Mouse (Mus musculus) cerebellum, postnatal 14 days (tissue): ENCODE data around the gene Olfr653.

Experiments used
- DNase-seq, 2 experiments: peaks; one replicate each; pipeline ENCODE4 v3.0.0; 2021; ENCODE audit warnings: mixed read lengths in 2 of 2

Olfr653 gene

DNA sequence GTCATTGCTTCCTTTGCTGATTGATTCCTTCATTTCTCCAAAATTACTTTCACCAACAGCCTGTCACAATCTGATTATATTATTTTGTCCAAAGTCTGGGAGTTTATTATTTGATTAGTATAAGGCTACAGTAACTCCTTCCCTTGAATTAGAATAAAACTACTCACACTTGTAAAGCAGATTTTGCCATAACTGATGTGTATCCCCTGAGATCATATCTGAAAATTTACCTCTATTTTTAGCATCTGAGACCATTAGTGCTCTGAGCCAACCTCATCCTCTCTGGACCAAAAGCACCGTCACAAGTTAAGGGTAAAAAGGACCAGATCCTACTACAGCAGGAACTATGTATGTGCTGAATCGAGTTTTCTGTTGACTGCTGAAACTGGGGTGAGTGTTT is at the start of gene Olfr653:
Gene Olfr653, plus strand, starts transcription at position 301 of the 400 bp plus-strand sequence.
- DNase-seq: no peak

DNA sequence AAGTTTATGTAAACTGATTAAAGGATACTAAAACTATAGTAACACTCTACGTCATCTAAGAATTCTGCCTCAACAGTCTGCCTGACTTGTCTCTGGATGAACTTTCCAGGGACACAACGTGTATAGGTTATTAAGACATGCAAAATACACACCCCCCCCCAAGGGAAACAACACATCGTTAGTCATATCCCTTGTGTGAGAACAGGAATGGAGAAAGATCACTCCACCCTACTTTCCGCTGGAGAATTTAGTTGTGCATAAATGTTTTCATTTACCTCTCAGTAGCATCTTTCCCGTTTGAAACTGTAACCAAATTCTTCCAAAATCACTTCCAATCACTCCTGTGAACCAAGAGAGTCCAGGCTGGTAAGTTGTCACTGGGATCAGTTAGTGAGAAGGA is 27.3 kb upstream of the Olfr653 start, which contains the start of gene Olfr651:
Gene Olfr651, plus strand, starts transcription at position 301 of the 400 bp plus-strand sequence.
- no peak for DNase-seq

DNA sequence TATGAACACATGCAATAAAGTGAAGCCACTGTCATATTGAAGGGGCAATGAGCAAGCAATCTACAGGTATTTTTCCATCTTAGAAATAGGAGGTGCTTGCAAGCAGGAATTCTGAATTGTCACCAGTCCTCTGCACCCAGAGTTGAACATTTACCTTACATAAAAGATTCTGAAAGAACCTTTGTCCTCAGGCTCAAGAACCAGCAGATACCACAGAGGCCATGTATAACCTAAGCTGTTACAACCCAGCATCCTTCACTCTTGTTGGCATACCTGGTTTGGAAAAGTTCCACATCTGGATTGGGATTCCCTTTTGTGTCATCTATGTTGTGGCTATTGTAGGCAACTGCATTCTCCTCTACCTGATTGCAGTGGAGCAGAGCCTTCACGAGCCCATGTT is 24.4 kb upstream of the Olfr653 start:
- no peak for DNase-seq

DNA sequence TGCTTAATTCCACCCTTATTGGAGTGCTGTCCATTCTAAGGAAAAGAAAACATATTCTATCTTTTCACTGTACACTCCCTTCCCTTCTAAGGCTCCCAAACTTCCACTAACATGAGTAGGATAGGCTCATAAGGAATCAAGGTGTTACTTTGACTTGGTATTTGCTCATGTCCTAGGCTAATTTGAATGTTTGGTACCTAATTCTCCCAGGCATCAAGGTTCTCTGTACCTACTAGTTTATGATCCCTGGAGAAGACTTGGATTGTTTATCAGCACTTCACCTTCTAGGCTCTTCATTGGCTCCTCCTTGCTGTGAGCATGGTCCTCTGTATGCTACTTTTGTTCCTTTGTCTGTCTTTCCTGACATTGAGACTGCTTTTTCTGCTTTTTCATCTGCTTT is 16.5 kb upstream of the Olfr653 start, which contains the start of gene Olfr652:
Gene Olfr652, plus strand, starts transcription at position 301 of the 400 bp plus-strand sequence.
- DNase-seq: no peak

DNA sequence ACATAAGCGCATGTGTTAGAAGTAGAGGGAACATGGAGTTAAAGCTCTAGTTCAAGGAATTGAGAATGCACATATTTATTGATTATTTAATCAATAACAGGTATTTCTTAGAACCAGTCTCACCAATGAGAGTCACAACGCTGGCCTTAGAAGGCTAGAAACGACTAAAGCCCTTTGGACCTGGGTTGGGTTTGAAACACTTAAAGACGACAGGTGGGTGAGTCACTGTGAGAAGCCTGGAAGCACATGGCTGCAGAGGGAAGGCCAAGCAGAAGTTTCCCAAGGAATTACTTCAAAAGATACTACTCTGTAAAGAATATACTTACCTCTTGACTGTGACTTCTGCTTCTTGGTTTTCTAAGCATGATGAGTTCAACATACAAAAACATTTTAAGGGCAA is 3.7 kb downstream of the Olfr653 start:
- no peak for DNase-seq

DNA sequence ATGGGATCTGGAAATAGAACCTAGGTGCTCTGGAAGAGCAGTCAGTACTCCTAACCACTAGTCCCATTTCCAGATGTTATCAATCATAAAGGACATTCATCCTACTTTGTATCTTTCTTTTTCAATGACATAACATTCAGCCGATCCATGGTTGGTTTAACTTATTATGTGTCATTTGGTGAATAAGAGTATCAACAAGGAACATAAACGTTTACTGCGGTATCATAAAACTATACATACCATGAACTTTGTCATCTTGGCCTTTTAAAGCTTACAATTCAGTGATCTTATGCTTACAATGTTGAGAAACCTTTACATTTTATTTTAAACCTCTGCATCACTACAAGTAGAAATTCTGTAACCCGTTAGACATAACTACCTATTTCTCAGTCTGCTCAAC is 4.3 kb downstream of the Olfr653 start:
- no peak for DNase-seq

DNA sequence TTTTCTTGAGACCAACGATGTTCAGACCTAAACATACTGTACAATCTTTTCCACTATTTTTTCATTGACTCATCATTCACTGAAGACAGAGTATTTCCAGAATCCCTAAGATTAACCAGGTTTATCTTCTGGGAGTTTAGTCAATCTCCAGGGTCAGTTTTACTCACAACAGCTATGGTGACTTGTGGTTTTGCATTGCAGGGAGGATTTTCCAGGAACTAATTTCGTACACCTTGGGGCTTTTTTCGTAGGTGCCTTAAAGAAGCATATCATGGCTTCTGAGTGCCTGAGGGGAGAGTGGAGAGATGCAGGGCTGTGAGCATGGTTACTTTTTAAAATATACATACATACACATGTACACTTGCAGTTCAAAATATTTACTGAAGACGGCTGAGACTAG is 9.6 kb downstream of the Olfr653 start, which contains the start of gene Olfr654:
Gene Olfr654, plus strand, starts transcription at position 301 of the 400 bp plus-strand sequence.
- DNase-seq: no peak

DNA sequence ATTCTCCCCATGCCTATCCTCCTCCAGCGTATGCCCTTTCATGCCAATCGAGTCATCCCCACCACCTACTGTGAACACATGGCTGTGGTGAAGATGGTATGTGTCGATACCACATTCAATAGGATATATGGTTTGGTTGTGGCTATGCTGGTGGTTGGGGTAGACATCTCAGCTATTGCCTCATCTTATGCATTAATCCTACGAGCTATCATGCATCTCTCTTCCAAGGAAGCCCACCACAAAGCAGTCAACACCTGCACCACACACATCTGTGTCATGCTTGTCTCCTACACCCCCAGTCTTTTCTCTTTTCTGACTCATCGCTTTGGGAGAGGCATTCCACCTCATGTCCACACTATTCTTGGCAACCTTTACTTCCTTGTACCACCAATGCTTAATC is 11.2 kb downstream of the Olfr653 start:
- no peak for DNase-seq

DNA sequence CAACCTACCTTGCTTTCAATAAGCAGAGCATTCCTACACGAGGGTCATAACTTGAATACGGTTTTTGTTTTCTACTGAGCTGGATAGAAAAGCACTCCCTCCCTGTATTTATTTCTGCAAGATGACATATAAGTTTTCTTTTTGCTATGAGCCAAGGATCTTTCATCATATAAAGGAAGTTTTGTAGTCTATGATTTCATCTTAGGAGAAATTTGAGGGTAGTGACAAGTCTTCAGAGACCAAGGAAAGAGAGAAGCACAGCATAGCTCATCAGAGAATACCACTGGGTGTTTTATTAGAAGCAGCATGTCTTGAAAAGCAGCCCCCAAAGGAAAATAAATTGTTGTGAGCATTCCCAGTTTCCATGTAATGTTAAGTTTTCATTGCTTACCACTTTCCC is 24.6 kb downstream of the Olfr653 start, which contains the start of gene Olfr655:
Gene Olfr655, minus strand, starts transcription at position 101 of the 400 bp plus-strand sequence.
- DNase-seq: no peak

DNA sequence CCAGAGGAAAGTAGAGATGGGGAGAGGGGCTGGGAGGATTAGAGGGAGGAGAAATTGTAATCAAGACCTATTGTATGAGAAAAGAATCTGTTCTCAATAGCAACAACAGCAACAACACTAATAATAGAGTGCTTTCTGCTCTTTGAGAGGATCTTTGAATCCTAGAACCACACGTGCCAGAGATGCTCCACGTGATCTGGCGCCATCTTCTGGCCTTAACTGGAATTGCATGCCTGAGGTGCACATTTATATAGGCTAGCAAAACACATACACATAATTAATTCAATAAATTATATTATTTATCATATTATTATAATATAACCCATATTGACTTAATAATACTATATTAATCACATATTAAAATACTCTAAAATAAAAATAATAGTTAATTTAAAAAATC is 26.1 kb downstream of the Olfr653 start:
- DNase-seq: peak in 1 of 2 experiments; percentile 6

DNA sequence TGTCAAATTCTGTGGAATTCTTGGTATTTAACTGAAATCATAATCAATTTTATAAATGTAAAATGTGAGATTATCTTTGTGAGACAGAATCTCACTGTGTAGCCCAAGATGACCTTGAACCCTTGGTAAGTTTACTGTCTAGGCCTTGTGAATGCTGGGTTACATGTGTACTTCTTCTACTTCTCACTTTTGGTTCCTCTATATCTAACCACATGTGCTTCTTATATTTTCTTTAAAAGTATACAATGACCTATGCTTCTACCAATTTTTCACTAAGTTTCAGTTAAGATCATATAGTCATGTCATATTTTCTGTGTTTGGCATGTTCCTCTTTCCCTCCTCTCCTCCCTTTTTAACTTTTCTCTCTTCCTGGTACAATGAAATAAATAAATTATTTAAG is 27.6 kb downstream of the Olfr653 start:
- DNase-seq: no peak

DNA sequence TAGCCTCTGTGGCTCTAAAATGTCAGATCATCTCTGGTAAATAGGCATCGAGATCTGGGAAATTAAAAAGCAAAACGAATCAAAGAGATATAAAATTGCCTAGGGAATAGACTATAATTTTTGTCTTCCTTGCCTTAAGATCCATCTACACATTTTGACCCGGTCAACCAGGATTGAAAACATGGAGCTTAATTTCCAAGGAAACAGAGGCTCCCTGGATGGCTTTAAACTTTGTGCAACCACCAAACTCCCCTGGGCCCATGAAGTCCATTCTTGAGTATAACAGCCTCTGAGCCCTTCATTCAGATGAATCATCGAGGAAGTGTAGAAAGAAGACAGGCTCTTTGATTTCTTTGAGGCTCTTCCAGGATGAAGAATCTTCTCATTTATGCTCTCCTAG is 36.5 kb downstream of the Olfr653 start, which contains the start of gene Olfr656:
Gene Olfr656, plus strand, starts transcription at position 301 of the 400 bp plus-strand sequence.
- no peak for DNase-seq

DNA sequence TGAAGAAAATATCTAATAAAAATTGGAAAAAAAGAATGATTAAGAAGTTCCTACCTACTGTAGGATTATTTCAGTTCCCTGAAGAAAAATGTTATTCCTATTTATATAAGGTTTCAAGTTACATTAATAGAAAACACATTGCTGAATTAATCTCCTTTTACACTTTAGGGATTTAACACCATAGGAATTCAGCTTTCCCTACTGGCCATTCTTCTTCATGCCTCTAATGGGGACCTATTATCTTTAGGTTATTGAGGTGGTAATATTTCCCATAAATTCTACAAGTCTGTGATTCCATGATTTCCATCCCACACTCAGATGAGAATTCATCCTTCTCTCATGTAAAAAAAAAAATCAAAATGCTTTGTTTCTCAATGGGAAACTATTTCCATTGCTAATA is 47.4 kb downstream of the Olfr653 start, which contains the start of gene Olfr657:
Gene Olfr657, plus strand, starts transcription at position 301 of the 400 bp plus-strand sequence.
- DNase-seq: no peak
